Mouse (Mus musculus) testis, adult 2 months (tissue): ENCODE results near the gene Tmem164.
A peak's percentile ranks its signal among the peaks of the same experiment; 100 is the strongest.

Experiments
- CTCF ChIP-seq: fragments of 200-500 bp; IDR thresholded peaks from 2 replicates; pipeline ENCODE4 v1.5.1; 2012; ENCODE audit warnings: low read depth, mild to moderate bottlenecking, inconsistent platforms, low read length, moderate library complexity; ENCODE audit not compliant: control insufficient read depth, insufficient read depth, insufficient replicate concordance
- POLR2A ChIP-seq: fragments of 200-500 bp; IDR thresholded peaks from 2 replicates; pipeline ENCODE4 v1.6.1; 2012; ENCODE audit warnings: low read depth, mild to moderate bottlenecking, inconsistent platforms, low read length, moderate library complexity; ENCODE audit not compliant: control insufficient read depth

- no peak for TF ChIP-seq POLR2A
- peak; percentile 38; the same call in 1 of the 2 replicates for TF ChIP-seq CTCF
These were observed 137.0 kb downstream of the Tmem164 start for GRCm38 (mm10) chrX:142818057-142818682.
